Mouse (Mus musculus) MEL (cell line): ENCODE measurements around the gene Abcg1. TPM values are rescaled to one million over a fixed set of nuclear protein-coding genes. Genes with fewer than 3 reads are reported as not detected.

Source experiments
- DNase-seq: peaks from one replicate; pipeline ENCODE4 v3.0.0; 2011; ENCODE audit warnings: low read depth, low spot score
- H3K27ac ChIP-seq: 2 replicates; pipeline ENCODE4 v1.5.1; 2012; ENCODE audit warnings: low read depth, mild to moderate bottlenecking, control low read depth, low read length, moderate library complexity; ENCODE audit not compliant: control insufficient read depth
- H3K27me3 ChIP-seq, 2 experiments: fragments of 150-350 bp in 1 of 2; sonication (generic) in 1 of 2; 2 replicates each; pipeline ENCODE4 v1.6.1; 2012; ENCODE audit warnings: low read length in 2 of 2, mild to moderate bottlenecking in 2 of 2, improper control_type of control experiment in 1 of 2, moderate library complexity in 1 of 2; ENCODE audit not compliant: insufficient read depth in 2 of 2, control insufficient read depth in 1 of 2
- H3K36me3 ChIP-seq, 2 experiments: 2 replicates each; pipeline ENCODE4 v1.6.1; 2012 to 2014; ENCODE audit warnings: low read length in 2 of 2, improper control_type of control experiment in 1 of 2, inconsistent platforms in 1 of 2, mild to moderate bottlenecking in 1 of 2; ENCODE audit not compliant: insufficient read depth in 2 of 2, control insufficient read depth in 1 of 2
- H3K4me1 ChIP-seq, 2 experiments: fragments of 150-350 bp in 1 of 2; sonication (generic) in 1 of 2; 2 replicates each; pipeline ENCODE4 v1.6.1; 2012; ENCODE audit warnings: low read length in 2 of 2, improper control_type of control experiment in 1 of 2, mild to moderate bottlenecking in 1 of 2; ENCODE audit not compliant: insufficient read depth in 2 of 2, control insufficient read depth in 1 of 2
- H3K4me3 ChIP-seq, 2 experiments: fragments of 150-350 bp in 1 of 2; sonication (generic) in 1 of 2; 2 replicates each; pipeline ENCODE4 v1.5.1; 2012; ENCODE audit warnings: low read depth in 2 of 2, low read length in 2 of 2, mild to moderate bottlenecking in 2 of 2, moderate library complexity in 2 of 2, control low read depth in 1 of 2, improper control_type of control experiment in 1 of 2; ENCODE audit not compliant: control insufficient read depth in 1 of 2, insufficient read depth in 1 of 2
- H3K79me2 ChIP-seq: 2 replicates; pipeline ENCODE4 v1.6.1; 2012; ENCODE audit warnings: mild to moderate bottlenecking, low read length, moderate library complexity; ENCODE audit not compliant: control insufficient read depth, poor library complexity, insufficient read depth
- H3K9ac ChIP-seq: 2 replicates; pipeline ENCODE4 v1.6.1; 2012; ENCODE audit warnings: low read depth, mild to moderate bottlenecking, control low read depth, low read length, moderate library complexity; ENCODE audit not compliant: control insufficient read depth, poor library complexity, severe bottlenecking
- H3K9me3 ChIP-seq: fragments of 150-350 bp; sonication (generic); replicated peaks from 2 replicates; pipeline ENCODE4 v1.6.1; 2012; ENCODE audit warnings: mild to moderate bottlenecking, low read length, improper control_type of control experiment, moderate library complexity; ENCODE audit not compliant: insufficient read depth
- BHLHE40 ChIP-seq: IDR thresholded peaks from 2 replicates; pipeline ENCODE4 v1.6.1; 2012; ENCODE audit warnings: low read depth, mild to moderate bottlenecking, inconsistent platforms, low read length, improper control_type of control experiment, borderline replicate concordance
- CHD1 ChIP-seq: IDR thresholded peaks from 2 replicates; pipeline ENCODE4 v1.6.1; 2012; ENCODE audit warnings: low read depth, mild to moderate bottlenecking, inconsistent platforms, low read length, improper control_type of control experiment
- CHD2 ChIP-seq: IDR thresholded peaks from 2 replicates; pipeline ENCODE4 v1.6.1; 2011; ENCODE audit warnings: low read length, improper control_type of control experiment
- CTCF ChIP-seq, 3 experiments: IDR thresholded peaks in 2 of 3; conservative IDR thresholded peaks in 1 of 3; 2 replicates each; pipeline ENCODE4 v1.5.1; 2011 to 2012; ENCODE audit warnings: low read length in 3 of 3, low read depth in 2 of 3, mild to moderate bottlenecking in 2 of 3, improper control_type of control experiment in 1 of 3, inconsistent platforms in 1 of 3, mixed read lengths in 1 of 3, moderate library complexity in 1 of 3; ENCODE audit not compliant: control insufficient read depth in 1 of 3, insufficient read depth in 1 of 3, poor library complexity in 1 of 3, severe bottlenecking in 1 of 3
- E2F4 ChIP-seq: IDR thresholded peaks from 2 replicates; pipeline ENCODE4 v1.6.1; 2011; ENCODE audit warnings: low read depth, low read length, improper control_type of control experiment, borderline replicate concordance
- ELF1 ChIP-seq: IDR thresholded peaks from 2 replicates; pipeline ENCODE4 v1.6.1; 2014; ENCODE audit warnings: low read depth, mild to moderate bottlenecking, inconsistent platforms, low read length, improper control_type of control experiment, moderate library complexity
- EP300 ChIP-seq, 2 experiments: IDR thresholded peaks; 2 replicates each; pipeline ENCODE4 v1.6.1; 2011; ENCODE audit warnings: improper control_type of control experiment in 2 of 2, low read length in 2 of 2, low read depth in 1 of 2, mild to moderate bottlenecking in 1 of 2
- ETS1 ChIP-seq: IDR thresholded peaks from 2 replicates; pipeline ENCODE4 v1.6.1; 2012; ENCODE audit warnings: low read depth, mild to moderate bottlenecking, inconsistent platforms, low read length, improper control_type of control experiment, moderate library complexity
- GABPA ChIP-seq: IDR thresholded peaks from 2 replicates; pipeline ENCODE4 v1.6.1; 2012; ENCODE audit warnings: low read depth, mild to moderate bottlenecking, inconsistent platforms, low read length, improper control_type of control experiment, moderate library complexity
- GATA1 ChIP-seq: IDR thresholded peaks from 2 replicates; pipeline ENCODE4 v1.6.1; 2011; ENCODE audit warnings: low read depth, low read length, improper control_type of control experiment
- JUND ChIP-seq: IDR thresholded peaks from 2 replicates; pipeline ENCODE4 v1.6.1; 2011; ENCODE audit warnings: low read depth, mild to moderate bottlenecking, improper control_type of control experiment, low read length
- KAT2A ChIP-seq: conservative IDR thresholded peaks from 2 replicates; pipeline ENCODE4 v1.6.1; 2012; ENCODE audit warnings: low read depth, low read length, improper control_type of control experiment, inconsistent platforms
- MAFK ChIP-seq: IDR thresholded peaks from 2 replicates; pipeline ENCODE4 v1.6.1; 2011; ENCODE audit warnings: low read depth, mild to moderate bottlenecking, low read length, improper control_type of control experiment, borderline replicate concordance
- MAX ChIP-seq: IDR thresholded peaks from 2 replicates; pipeline ENCODE4 v1.6.1; 2011; ENCODE audit warnings: low read length, improper control_type of control experiment
- MAZ ChIP-seq: IDR thresholded peaks from 2 replicates; pipeline ENCODE4 v1.6.1; 2012; ENCODE audit warnings: low read depth, mild to moderate bottlenecking, inconsistent platforms, low read length, improper control_type of control experiment
- MEF2A ChIP-seq: IDR thresholded peaks from 2 replicates; pipeline ENCODE4 v1.6.1; 2014; ENCODE audit warnings: low read depth, mild to moderate bottlenecking, inconsistent platforms, low read length, improper control_type of control experiment; ENCODE audit not compliant: poor library complexity, insufficient replicate concordance, severe bottlenecking; ENCODE audit errors: extremely low read depth
- MXI1 ChIP-seq: IDR thresholded peaks from 2 replicates; pipeline ENCODE4 v1.6.1; 2011; ENCODE audit warnings: mild to moderate bottlenecking, low read depth, low read length, improper control_type of control experiment
- MYB ChIP-seq: IDR thresholded peaks from 2 replicates; pipeline ENCODE4 v1.6.1; 2011; ENCODE audit warnings: mild to moderate bottlenecking, low read depth, low read length, improper control_type of control experiment
- NELFE ChIP-seq: IDR thresholded peaks from 2 replicates; pipeline ENCODE4 v1.6.1; 2011; ENCODE audit warnings: low read depth, low read length, improper control_type of control experiment
- NRF1 ChIP-seq: IDR thresholded peaks from 2 replicates; pipeline ENCODE4 v1.6.1; 2014; ENCODE audit warnings: low read depth, mild to moderate bottlenecking, inconsistent platforms, low read length, improper control_type of control experiment, moderate library complexity; ENCODE audit not compliant: poor library complexity, insufficient read depth, severe bottlenecking
- POLR2AphosphoS2 ChIP-seq: IDR thresholded peaks from 2 replicates; pipeline ENCODE4 v1.6.1; 2011; ENCODE audit warnings: low read length, improper control_type of control experiment
- POLR2AphosphoS5 ChIP-seq: IDR thresholded peaks from 2 replicates; pipeline ENCODE4 v1.6.1; 2012; ENCODE audit warnings: low read depth, borderline replicate concordance, mild to moderate bottlenecking, inconsistent platforms, low read length, moderate library complexity, mixed read lengths
- RAD21 ChIP-seq: IDR thresholded peaks from 2 replicates; pipeline ENCODE4 v1.6.1; 2011; ENCODE audit warnings: mild to moderate bottlenecking, low read depth, low read length, improper control_type of control experiment
- RCOR1 ChIP-seq: IDR thresholded peaks from 2 replicates; pipeline ENCODE4 v1.6.1; 2012; ENCODE audit warnings: low read depth, mild to moderate bottlenecking, inconsistent platforms, low read length, improper control_type of control experiment
- SIN3A ChIP-seq: IDR thresholded peaks from 2 replicates; pipeline ENCODE4 v1.6.1; 2012; ENCODE audit warnings: low read length, improper control_type of control experiment, inconsistent platforms
- TAL1 ChIP-seq: IDR thresholded peaks from 2 replicates; pipeline ENCODE4 v1.6.1; 2012; ENCODE audit warnings: mild to moderate bottlenecking, inconsistent platforms, low read length, moderate library complexity, mixed read lengths
- TBP ChIP-seq: IDR thresholded peaks from 2 replicates; pipeline ENCODE4 v1.8.0; 2011; ENCODE audit warnings: low read depth, low read length, improper control_type of control experiment
- TCF12 ChIP-seq: IDR thresholded peaks from 2 replicates; pipeline ENCODE4 v1.6.1; 2014; ENCODE audit warnings: low read depth, mild to moderate bottlenecking, inconsistent platforms, low read length, improper control_type of control experiment, moderate library complexity
- UBTF ChIP-seq: IDR thresholded peaks from 2 replicates; pipeline ENCODE4 v1.6.1; 2012; ENCODE audit warnings: low read depth, mild to moderate bottlenecking, inconsistent platforms, low read length, improper control_type of control experiment, moderate library complexity, borderline replicate concordance; ENCODE audit not compliant: insufficient read depth
- USF1 ChIP-seq: IDR thresholded peaks from 2 replicates; pipeline ENCODE4 v1.6.1; 2014; ENCODE audit warnings: low read depth, mild to moderate bottlenecking, inconsistent platforms, low read length, improper control_type of control experiment, moderate library complexity
- USF2 ChIP-seq, 2 experiments: IDR thresholded peaks; 2 replicates each; pipeline ENCODE4 v1.6.1; 2011 to 2012; ENCODE audit warnings: improper control_type of control experiment in 2 of 2, low read length in 2 of 2, borderline replicate concordance in 1 of 2, inconsistent platforms in 1 of 2, low read depth in 1 of 2, mild to moderate bottlenecking in 1 of 2; ENCODE audit not compliant: insufficient read depth in 1 of 2
- ZC3H11A ChIP-seq: IDR thresholded peaks from 2 replicates; pipeline ENCODE4 v1.6.1; 2012; ENCODE audit warnings: low read depth, mild to moderate bottlenecking, inconsistent platforms, low read length, improper control_type of control experiment
- ZKSCAN1 ChIP-seq: IDR thresholded peaks from 2 replicates; pipeline ENCODE4 v1.6.1; 2012; ENCODE audit warnings: low read depth, mild to moderate bottlenecking, inconsistent platforms, low read length, improper control_type of control experiment, moderate library complexity
- ZMIZ1 ChIP-seq: IDR thresholded peaks from 2 replicates; pipeline ENCODE4 v1.6.1; 2012; ENCODE audit warnings: low read depth, mild to moderate bottlenecking, inconsistent platforms, low read length, improper control_type of control experiment, moderate library complexity
- ZNF384 ChIP-seq: IDR thresholded peaks from 2 replicates; pipeline ENCODE4 v1.6.1; 2012; ENCODE audit warnings: low read depth, mild to moderate bottlenecking, inconsistent platforms, low read length, improper control_type of control experiment
- polyA plus RNA-seq, 2 experiments: library from polyadenylated mRNA; stranded (reverse) in 1 of 2; unstranded in 1 of 2; fragments of >175 nt in 1 of 2; fragments of >200 nt in 1 of 2; gene quantifications; 2 replicates each; pipeline versions ENCODE4 v1.2.1 to v1.2.4; 2012; ENCODE audit warnings: low replicate concordance in 2 of 2, low read depth in 1 of 2; ENCODE audit not compliant: insufficient read length in 2 of 2, insufficient read depth in 1 of 2, missing spikeins in 1 of 2
- total RNA-seq: library from RNA; depleted of rRNA; stranded (reverse); fragments of 300-350 nt; gene quantifications from 2 replicates; pipeline ENCODE4 v1.2.3, GENCODE M21; 2012

Gene Abcg1
- total and polyA plus RNA-seq, 3 experiments = 11.6 to 18.0 TPM; not detected in 1

DNA sequence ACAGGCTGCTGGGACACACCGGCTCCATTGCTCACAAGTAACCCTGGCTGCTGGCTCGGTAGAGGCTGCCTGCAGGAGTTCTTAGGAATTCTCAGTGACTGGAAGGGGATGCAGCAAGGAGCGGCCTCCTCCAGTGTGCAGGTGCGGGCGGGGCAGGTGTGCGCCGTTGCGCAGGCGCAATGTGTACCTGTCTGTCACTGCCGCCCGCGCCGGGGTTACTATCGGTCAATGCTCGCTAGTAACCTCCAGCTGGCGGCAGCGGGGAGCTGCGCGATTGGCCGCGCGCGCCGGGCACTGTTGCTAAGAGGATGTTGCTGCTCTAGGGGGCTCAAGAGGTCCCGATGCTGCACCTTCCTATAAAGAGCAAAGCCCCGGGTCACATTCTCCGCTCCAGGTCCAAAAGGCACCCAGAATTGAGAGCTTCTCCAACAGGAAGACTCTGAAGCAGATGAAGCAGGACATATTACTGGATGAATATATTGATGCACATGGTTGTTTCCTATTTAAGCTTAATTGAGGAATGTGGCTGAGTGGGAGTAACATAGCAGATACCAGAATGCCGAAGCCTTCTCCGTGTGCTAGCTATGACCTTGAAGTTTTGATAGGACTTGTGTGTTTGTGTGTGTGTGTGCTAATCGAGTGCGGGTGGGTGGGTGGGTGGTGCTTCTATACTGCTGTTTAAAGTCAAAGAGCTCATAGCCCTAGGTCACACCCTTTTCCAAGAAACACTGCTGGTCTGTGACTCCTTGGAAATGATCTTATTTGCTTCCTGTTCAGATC is 16.0 kb downstream of the Abcg1 start:
- H3K36me3 ChIP-seq = peaks cover 0 to 55% of the 10 kb centered on the region in 2 experiments; a peak in 3 of 4 replicates
- no peaks in the 10 kb centered on the region for H3K9me3 ChIP-seq
- no peaks in the 10 kb centered on the region for H3K79me2 ChIP-seq
- H3K4me3 ChIP-seq = peak overlapping the region; percentile 27 to 32
- no peaks in the 10 kb centered on the region for H3K27me3 ChIP-seq
- peaks cover 38 to 57% of the 10 kb centered on the region in 2 experiments for H3K4me1 ChIP-seq
- peak overlapping the region; percentile 58 for H3K9ac ChIP-seq
- DNase-seq = peak; percentile 88
- peak overlapping the region; percentile 90 for H3K27ac ChIP-seq
- TF ChIP-seq MAX (peak; percentile 65), RAD21 (no peak), MAZ (0 out of 2 replicates have a peak, but pooled peaks have one; percentile 2), TAL1 (no peak), NRF1 (peak; percentile 86), TBP (0 out of 2 replicates have a peak, but pooled peaks have one; percentile 37), ELF1 (no peak), MAFK (no peak), ZNF384 (no peak), GABPA (no peak), ZMIZ1 (0 out of 2 replicates have a peak, but pooled peaks have one; percentile 19), USF1 (no peak), GATA1 (no peak), CHD1 (no peak), UBTF (no peak), CHD2 (no peak), EP300 (IDR thresholded peaks at IDR 0.05; ENCODE audit: low read depth in 1 of 2, low read length in 2 of 2) (peak; percentile 32 to 57; a peak in 3 of 4 replicates), MEF2A (no peak), TCF12 (0 out of 2 replicates have a peak, but pooled peaks have one; percentile 18), RCOR1 (0 out of 2 replicates have a peak, but pooled peaks have one; percentile 24), MYB (no peak; the same call in 1 of the 2 replicates), JUND (no peak), USF2 (IDR thresholded peaks at IDR 0.05; ENCODE audit: borderline replicate concordance in 1 of 2, insufficient read depth in 1 of 2, low read depth in 1 of 2, low read length in 2 of 2) (no peak), POLR2AphosphoS5 (no peak), POLR2AphosphoS2 (no peak), SIN3A (peak; percentile 59; the same call in 1 of the 2 replicates), ZKSCAN1 (no peak), ZC3H11A (no peak), CTCF (IDR thresholded peaks at IDR 0.05 in 2 of 3, conservative IDR thresholded peaks at IDR 0.05 in 1 of 3; ENCODE audit: control insufficient read depth in 1 of 3, insufficient read depth in 1 of 3, low read depth in 2 of 3, low read length in 3 of 3, poor library complexity in 1 of 3, severe bottlenecking in 1 of 3) (no peak), BHLHE40 (no peak), KAT2A (no peak), E2F4 (0 out of 2 replicates have a peak, but pooled peaks have one; percentile 61), NELFE (peak; percentile 43; the same call in 1 of the 2 replicates), ETS1 (peak; percentile 63), MXI1 (peak; percentile 58; the same call in 1 of the 2 replicates)
